Mouse (Mus musculus) midbrain, embryonic 16.5 days (tissue): ENCODE measurements around the gene Pyroxd1. TPM values are rescaled to one million over a fixed set of nuclear protein-coding genes. Genes with fewer than 3 reads are reported as not detected.

ENCODE experiments used
- ATAC-seq: fragments of 200-750 bp; cut with Nextera tagmentation; 2 replicates; pipeline ENCODE4 v1.8.0; 2017; ENCODE audit warnings: moderate TSS enrichment
- H3K27ac ChIP-seq: fragments of 300-500 bp; sonication (generic); 2 replicates; pipeline ENCODE4 v1.5.1; 2014; ENCODE audit warnings: mild to moderate bottlenecking, low read length, mixed read lengths
- H3K27me3 ChIP-seq: fragments of 300-500 bp; sonication (generic); 2 replicates; pipeline ENCODE4 v1.6.1; 2014; ENCODE audit warnings: low read depth, low read length, mixed read lengths; ENCODE audit not compliant: control insufficient read depth, insufficient read depth
- H3K36me3 ChIP-seq: fragments of 300-500 bp; sonication (generic); 2 replicates; pipeline ENCODE4 v1.6.1; 2014; ENCODE audit warnings: mild to moderate bottlenecking, low read length, moderate library complexity, mixed read lengths; ENCODE audit not compliant: control insufficient read depth, insufficient read depth
- H3K4me1 ChIP-seq: fragments of 300-500 bp; sonication (generic); 2 replicates; pipeline ENCODE4 v1.6.1; 2014; ENCODE audit warnings: mild to moderate bottlenecking, low read length, mixed read lengths; ENCODE audit not compliant: control insufficient read depth, insufficient read depth
- H3K4me2 ChIP-seq: fragments of 300-500 bp; sonication (generic); 2 replicates; pipeline ENCODE4 v1.6.1; 2014; ENCODE audit warnings: mild to moderate bottlenecking, low read length, mixed read lengths
- H3K4me3 ChIP-seq: fragments of 300-500 bp; sonication (generic); 2 replicates; pipeline ENCODE4 v1.5.1; 2014; ENCODE audit warnings: low read depth, mild to moderate bottlenecking, low read length, moderate library complexity, mixed read lengths
- H3K9ac ChIP-seq: fragments of 300-500 bp; sonication (generic); 2 replicates; pipeline ENCODE4 v1.6.1; 2014; ENCODE audit warnings: low read depth, low read length, mixed read lengths
- H3K9me3 ChIP-seq: fragments of 300-500 bp; sonication (generic); replicated peaks from 2 replicates; pipeline ENCODE4 v1.6.1; 2014; ENCODE audit warnings: mild to moderate bottlenecking, low read length, mixed read lengths; ENCODE audit not compliant: control insufficient read depth, poor library complexity, severe bottlenecking
- WGBS: fragments of 180-500 bp; shearing (Covaris S2); extraction: QIAGEN DNeasy Blood & Tissue Kit; methylation state at CpG from one replicate; pipeline ENCODE4 v1.1.7; 2014; 5-methylcytosine and 5-hydroxymethylcytosine counted together
- polyA plus RNA-seq: library from polyadenylated mRNA; unstranded; fragments of >200 nt; fragmentation: Nextera tagmentation; extraction: Ambion mirVana; gene quantifications from 2 replicates; pipeline ENCODE4 v1.2.1, GENCODE M21; 2015

Gene Pyroxd1
- polyA plus RNA-seq, 1 experiment from 2014 or later = 22.6 TPM

DNA sequence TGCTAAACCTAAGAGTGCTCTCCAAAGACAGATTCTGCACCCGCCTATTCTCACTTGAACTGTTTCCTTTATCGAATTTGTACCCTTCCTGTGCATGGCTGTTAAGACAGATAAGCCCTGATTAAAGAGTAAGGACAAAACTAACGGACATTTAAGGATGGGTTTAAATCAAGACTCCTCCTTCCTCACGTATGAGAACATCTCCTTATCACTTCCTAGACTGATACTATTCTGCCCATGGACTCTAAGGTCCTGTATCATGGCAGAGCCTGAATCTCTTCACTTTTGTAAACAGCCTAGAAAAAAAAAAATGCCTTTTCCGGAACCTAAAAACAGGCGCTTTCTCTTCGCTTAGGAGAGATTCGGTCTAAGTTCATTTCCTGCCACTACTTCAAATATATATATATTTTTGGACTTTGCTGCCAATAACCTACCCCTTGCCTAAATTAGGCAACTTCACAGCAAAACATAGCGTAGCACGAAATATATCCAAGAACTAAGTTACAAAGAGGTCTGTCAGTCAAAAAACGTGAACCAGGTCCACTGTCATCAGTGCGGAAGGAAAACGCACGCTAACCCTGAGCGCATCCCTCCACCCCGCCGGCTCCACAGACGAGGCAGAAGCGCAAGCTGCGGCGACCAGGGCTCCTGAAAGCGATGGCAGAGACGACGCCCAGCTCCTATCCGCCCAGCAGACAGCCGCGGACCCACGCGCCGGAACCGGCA is 41.0 kb downstream of the Pyroxd1 start:
- peak overlapping the region; percentile 55; the same call in 1 of the 2 replicates for H3K27ac ChIP-seq
- ATAC-seq = peak; percentile 86
- H3K9me3 ChIP-seq = no peaks in the 10 kb centered on the region
- H3K4me1 ChIP-seq = peaks cover 24% of the 10 kb centered on the region
- WGBS = 6% methylated on average over 31 of the region's 31 CpGs
- no peaks in the 10 kb centered on the region for H3K36me3 ChIP-seq
- no peaks in the 10 kb centered on the region for H3K27me3 ChIP-seq
- peak overlapping the region; percentile 65 for H3K4me2 ChIP-seq
- H3K9ac ChIP-seq = peak overlapping the region; percentile 70
- peak overlapping the region; percentile 100 for H3K4me3 ChIP-seq

DNA sequence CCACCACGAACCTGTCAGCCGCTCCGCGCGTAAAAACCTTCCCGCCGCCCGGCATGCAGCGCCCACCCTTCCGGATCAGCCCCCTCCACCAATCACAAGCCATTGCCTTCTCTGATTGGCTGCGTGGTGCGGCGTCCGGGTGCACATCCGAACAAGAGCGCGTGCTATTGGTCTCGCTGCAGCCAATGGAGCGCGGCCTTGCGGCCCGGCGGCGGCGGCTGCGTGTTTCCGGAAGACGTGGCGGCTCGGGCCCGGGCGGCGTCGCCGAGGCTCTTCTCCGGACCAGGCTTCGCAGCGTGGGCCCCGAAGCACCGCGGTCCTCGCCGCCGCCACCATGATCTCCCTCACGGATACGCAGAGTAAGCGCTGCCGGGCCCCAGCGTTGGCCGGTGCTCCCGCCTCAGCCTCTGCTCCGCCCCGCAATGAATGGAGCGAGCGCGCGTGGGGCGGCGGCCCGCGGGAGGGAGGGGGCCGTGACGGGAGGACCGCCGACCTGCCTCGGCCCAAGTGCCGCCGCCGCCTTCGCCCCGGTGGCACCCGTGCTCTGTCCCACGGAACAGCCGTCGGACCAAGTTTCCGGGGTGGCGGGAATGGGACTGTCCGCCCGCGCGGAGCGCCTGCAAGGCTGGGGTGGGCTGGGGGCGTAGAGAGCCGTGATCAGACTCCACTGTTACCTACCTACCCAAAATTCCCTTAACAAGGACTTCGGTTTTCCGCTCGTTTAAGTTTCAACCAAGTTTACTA is 41.7 kb downstream of the Pyroxd1 start, which contains the start of the genes Recql and Golt1b:
Recql (minus strand) TSS at position 77 of the 744 bp plus-strand sequence.
Golt1b (plus strand) TSS at position 211 of the 744 bp plus-strand sequence.
- H3K9me3 ChIP-seq = no peaks in the 10 kb centered on the region
- H3K4me2 ChIP-seq = peak within 1 kb of the TSS; percentile 86
- H3K4me1 ChIP-seq = peaks cover 24% of the 10 kb centered on the region
- H3K27me3 ChIP-seq = no peaks in the 10 kb centered on the region
- peak within 1 kb of the TSS; percentile 90 for H3K9ac ChIP-seq
- H3K27ac ChIP-seq = peak within 1 kb of the TSS; percentile 58
- ATAC-seq = peak; percentile 100
- H3K36me3 ChIP-seq = no peaks in the 10 kb centered on the region
- 1% methylated on average over 86 of the region's 87 CpGs for WGBS
- peak within 1 kb of the TSS; percentile 100 for H3K4me3 ChIP-seq

DNA sequence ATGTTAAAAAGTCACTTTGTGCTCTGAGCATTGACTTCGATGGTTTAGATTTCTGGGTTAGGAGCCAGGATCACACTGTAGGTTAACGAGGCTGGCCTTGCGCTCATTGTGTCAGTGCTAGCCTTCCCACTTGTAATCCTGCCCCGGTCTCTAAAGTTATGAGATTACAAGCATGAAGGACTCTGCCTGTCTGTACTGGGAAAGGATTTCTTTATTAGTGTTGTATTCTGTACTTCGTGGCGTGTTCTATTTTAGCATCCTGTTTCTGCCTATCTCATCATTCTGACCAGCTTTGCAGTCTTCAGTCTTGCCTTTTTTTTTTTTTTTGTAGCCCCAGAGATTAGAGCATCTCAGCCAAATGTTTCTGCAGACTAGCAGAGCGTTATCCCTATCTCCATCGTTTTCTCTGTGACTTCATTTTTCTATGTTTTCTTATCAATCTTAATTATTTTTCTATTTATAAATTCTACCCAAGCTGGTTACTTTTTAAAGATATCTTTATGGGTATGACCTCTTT is 42.4 kb downstream of the Pyroxd1 start:
- H3K4me3 ChIP-seq = peak overlapping the region; percentile 100
- ATAC-seq = no peak
- H3K9ac ChIP-seq = peak overlapping the region; percentile 90
- H3K9me3 ChIP-seq = no peaks in the 10 kb centered on the region
- no peak overlapping the region for H3K27ac ChIP-seq
- H3K36me3 ChIP-seq = no peaks in the 10 kb centered on the region
- WGBS = 23% methylated on average over 8 of the region's 8 CpGs
- no peaks in the 10 kb centered on the region for H3K27me3 ChIP-seq
- peak overlapping the region; percentile 86 for H3K4me2 ChIP-seq
- peaks cover 24% of the 10 kb centered on the region for H3K4me1 ChIP-seq

DNA sequence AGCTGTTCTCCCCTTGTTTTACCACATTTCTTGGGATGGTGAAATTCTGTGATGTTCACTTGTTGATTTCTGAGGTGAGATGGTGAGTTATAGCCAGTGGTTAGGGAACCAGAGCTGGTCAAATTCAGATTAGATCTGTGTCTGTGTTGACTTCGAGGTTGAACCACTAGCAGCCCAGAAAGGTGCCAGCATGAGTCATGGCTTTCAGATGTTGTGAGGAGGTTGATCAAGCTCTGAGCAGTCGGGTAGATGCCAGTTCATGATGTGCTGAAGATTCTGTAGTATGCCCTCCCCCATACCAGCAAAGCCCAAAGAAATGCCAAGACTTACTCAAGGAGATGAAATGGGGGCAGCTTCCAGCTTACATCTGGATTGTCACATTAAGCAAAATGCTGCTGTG is 43.6 kb downstream of the Pyroxd1 start:
- no peaks in the 10 kb centered on the region for H3K27me3 ChIP-seq
- H3K9ac ChIP-seq = no peak overlapping the region
- no peak for ATAC-seq
- peaks cover 24% of the 10 kb centered on the region for H3K4me1 ChIP-seq
- 93% methylated on average over 2 of the region's 2 CpGs for WGBS
- no peaks in the 10 kb centered on the region for H3K9me3 ChIP-seq
- no peak overlapping the region for H3K4me2 ChIP-seq
- H3K36me3 ChIP-seq = no peaks in the 10 kb centered on the region; the same call in 1 of the 2 replicates
- no peak overlapping the region for H3K4me3 ChIP-seq
- no peak overlapping the region for H3K27ac ChIP-seq

DNA sequence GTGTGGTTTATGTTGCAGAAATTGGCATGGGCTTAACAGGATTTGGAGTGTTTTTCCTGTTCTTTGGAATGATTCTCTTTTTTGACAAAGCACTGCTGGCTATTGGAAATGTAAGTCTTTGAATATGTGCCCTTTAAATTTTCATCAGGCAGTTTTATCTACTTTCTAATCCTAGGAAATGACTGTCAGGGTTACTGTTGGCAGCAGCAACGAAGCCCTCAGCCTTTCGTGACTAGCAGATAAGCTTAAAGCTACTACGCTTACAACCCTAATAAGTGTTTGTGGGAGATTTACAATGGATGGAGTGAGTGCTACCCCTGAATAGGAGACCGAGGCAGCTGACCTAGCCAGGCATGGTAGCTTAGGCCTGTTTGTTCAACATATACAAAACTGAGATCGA is 46.9 kb downstream of the Pyroxd1 start:
- no peak overlapping the region for H3K4me2 ChIP-seq
- H3K4me1 ChIP-seq = peaks cover 17% of the 10 kb centered on the region
- no peaks in the 10 kb centered on the region for H3K27me3 ChIP-seq
- no peaks in the 10 kb centered on the region for H3K9me3 ChIP-seq
- H3K9ac ChIP-seq = no peak overlapping the region
- no peak for ATAC-seq
- WGBS = 95% methylated on average over 5 of the region's 5 CpGs
- peaks cover 9% of the 10 kb centered on the region for H3K36me3 ChIP-seq
- no peak overlapping the region for H3K27ac ChIP-seq
- H3K4me3 ChIP-seq = no peak overlapping the region

DNA sequence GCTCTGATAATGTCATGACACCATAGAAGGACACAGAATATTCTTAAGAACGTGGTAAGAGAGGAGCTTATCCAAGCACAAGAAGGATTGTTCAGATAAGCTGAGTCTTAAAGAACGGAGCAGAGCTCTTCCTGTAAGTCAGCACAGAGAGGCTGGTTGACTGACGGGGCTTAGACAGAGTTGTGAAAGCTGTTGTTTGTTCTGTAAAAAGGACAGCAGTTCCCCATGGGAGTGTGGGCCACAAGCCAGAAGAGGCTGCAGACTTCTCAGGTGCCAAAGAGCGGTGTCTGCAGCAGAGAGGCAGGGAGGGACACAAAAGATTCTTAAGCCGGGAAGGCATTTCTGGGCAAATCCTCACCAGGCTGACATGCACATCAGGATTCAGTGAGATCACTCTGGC is 49.2 kb downstream of the Pyroxd1 start:
- no peak overlapping the region for H3K4me3 ChIP-seq
- H3K36me3 ChIP-seq = peaks cover 9% of the 10 kb centered on the region
- no peaks in the 10 kb centered on the region for H3K27me3 ChIP-seq
- no peak for ATAC-seq
- no peaks in the 10 kb centered on the region for H3K9me3 ChIP-seq
- H3K27ac ChIP-seq = no peak overlapping the region
- H3K9ac ChIP-seq = no peak overlapping the region
- H3K4me2 ChIP-seq = no peak overlapping the region
- H3K4me1 ChIP-seq = no peaks in the 10 kb centered on the region
- WGBS = 79% methylated on average over 5 of the region's 5 CpGs

DNA sequence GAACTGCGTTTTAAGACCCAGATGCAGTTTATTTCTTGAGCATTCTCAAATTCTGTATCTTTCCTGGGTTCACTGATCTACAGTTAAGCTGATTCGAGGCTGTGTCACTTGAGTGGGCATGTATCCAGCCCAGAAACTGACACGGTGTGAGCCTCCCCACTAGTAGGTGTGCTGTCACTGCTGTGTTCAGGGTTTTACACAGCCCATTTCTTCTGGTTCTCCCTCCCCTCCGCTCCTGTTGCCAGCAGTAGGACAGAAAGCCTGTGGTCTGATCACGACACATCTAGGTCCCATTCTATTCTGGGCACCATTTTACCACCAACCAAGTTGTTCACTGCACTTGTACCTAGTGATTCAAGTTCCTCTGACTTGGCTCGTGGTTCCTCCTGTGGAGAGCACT is 50.3 kb downstream of the Pyroxd1 start:
- no peak overlapping the region for H3K4me3 ChIP-seq
- H3K27ac ChIP-seq = no peak overlapping the region
- H3K9ac ChIP-seq = no peak overlapping the region
- H3K4me2 ChIP-seq = no peak overlapping the region
- no peaks in the 10 kb centered on the region for H3K4me1 ChIP-seq
- 94% methylated on average over 6 of the region's 6 CpGs for WGBS
- ATAC-seq = no peak
- no peaks in the 10 kb centered on the region for H3K27me3 ChIP-seq
- peaks cover 14% of the 10 kb centered on the region for H3K36me3 ChIP-seq
- H3K9me3 ChIP-seq = no peaks in the 10 kb centered on the region

DNA sequence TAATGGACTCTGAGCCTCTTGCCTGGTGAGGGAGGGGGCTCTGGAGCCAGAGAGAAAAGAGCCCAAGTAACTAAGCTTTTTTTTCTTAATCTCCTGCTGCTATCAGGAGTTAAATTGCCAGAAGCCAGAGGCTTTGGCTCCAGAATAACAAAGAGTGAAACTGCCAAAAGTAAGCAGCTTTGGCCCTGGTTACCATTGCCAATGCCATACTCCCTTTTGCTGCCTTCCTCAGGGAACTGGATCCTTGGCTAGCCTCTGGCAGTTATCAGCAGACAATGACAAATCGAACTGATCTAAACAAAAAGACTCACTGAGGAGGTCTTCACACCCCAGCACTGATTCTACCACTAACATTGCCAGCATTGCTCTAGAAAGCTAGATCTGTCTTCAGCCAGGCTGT is 65.7 kb downstream of the Pyroxd1 start:
- Histone ChIP-seq H3K9ac (no peak overlapping the region), H3K4me3 (no peak overlapping the region), H3K9me3 (no peaks in the 10 kb centered on the region), H3K36me3 (no peaks in the 10 kb centered on the region), H3K27me3 (peaks cover 9% of the 10 kb centered on the region), H3K27ac (no peak overlapping the region), H3K4me1 (peaks cover 7% of the 10 kb centered on the region), H3K4me2 (no peak overlapping the region)
- WGBS = 12% methylated on average over 1 of the region's 1 CpGs
- ATAC-seq = peak; percentile 32; the same call in 1 of the 2 replicates
